Mouse (Mus musculus): ENCODE measurements at regions not wholly inside any gene's neighbourhood (a gene's known extent, or its start where the extent isn't known, plus 50 kb on each side); places are given as distances from the start of the nearest gene placed in this dataset.

DNA sequence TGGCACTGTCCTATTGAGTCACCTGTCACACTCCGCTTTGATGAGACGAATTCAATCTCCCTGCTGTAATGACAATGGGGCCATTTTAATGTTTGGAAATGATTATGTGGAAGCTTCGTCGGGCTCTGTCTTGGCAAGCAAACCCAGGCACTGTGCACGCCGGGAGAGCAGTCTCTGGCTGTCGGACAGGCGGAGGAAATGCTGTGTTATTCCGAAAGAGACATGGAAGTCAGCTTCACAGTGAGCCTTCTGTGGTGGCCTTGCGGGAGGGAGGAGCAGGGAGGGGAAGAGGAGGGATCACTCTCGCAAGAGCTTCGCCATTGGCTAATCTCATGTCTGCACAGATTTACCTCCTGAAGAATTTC is 110.0 kb upstream of the Kiz start:
- WGBS, result 50% methylated on average over 12 of the region's 12 CpGs
- 0 out of 2 replicates have a peak overlapping the region, but pooled peaks have one; percentile 8 for H3K4me2 ChIP-seq (replicated peaks; ENCODE audit: low read depth, low read length)
- H3K4me3 ChIP-seq (ENCODE audit: low read depth, low read length), result no peak overlapping the region
- H3K4me1 ChIP-seq (ENCODE audit: insufficient read depth, low read depth, low read length), result no peaks in the 10 kb centered on the region
- no peaks in the 10 kb centered on the region for H3K9me3 ChIP-seq (ENCODE audit: low read length)
- no peak overlapping the region for H3K27ac ChIP-seq (ENCODE audit: low read length)
- TF ChIP-seq EP300 (IDR thresholded peaks at IDR 0.05) (no peak), CTCF (IDR thresholded peaks at IDR 0.05) (no peak)
- DNase-seq (ENCODE audit: low spot score), result no peak
- no peak for ATAC-seq
- no peaks in the 10 kb centered on the region for H3K36me3 ChIP-seq (ENCODE audit: insufficient read depth, low read length)
- H3K27me3 ChIP-seq (replicated peaks; ENCODE audit: insufficient read depth, low read length), result no peaks in the 10 kb centered on the region
- no peak overlapping the region for H3K9ac ChIP-seq (replicated peaks; ENCODE audit: low read depth)

DNA sequence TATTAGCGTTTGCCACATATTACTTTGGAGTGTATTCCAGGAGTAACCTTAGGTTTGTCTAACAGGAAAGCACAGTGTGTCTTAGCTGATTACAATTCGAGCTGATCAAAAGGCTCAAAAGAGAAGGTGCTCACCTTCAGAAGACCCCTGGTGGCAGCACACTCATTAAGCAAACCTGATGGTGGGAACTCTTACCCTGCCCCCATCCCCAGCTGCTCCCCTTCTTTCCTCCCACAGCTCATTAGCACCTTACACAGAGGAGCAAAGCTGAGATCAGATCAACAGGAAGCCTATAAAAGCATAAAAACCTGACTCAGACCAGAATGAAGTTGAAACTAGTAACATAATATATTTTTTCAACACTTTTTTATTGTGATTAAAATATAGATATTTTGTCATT is 101.7 kb upstream of the Kiz start:
- TF ChIP-seq CTCF (IDR thresholded peaks at IDR 0.05), result no peak
- 33% methylated on average over 2 of the region's 2 CpGs for WGBS
- Histone ChIP-seq H3K36me3 (ENCODE audit: insufficient read depth, low read length) (no peaks in the 10 kb centered on the region), H3K4me1 (ENCODE audit: insufficient read depth, low read depth, low read length) (no peaks in the 10 kb centered on the region), H3K27me3 (replicated peaks; ENCODE audit: insufficient read depth, low read length) (no peaks in the 10 kb centered on the region), H3K9ac (replicated peaks; ENCODE audit: low read depth) (no peak overlapping the region), H3K4me2 (replicated peaks; ENCODE audit: low read depth, low read length) (no peak overlapping the region), H3K4me3 (ENCODE audit: low read depth, low read length) (no peak overlapping the region), H3K9me3 (ENCODE audit: low read length) (no peaks in the 10 kb centered on the region), H3K27ac (ENCODE audit: low read length) (no peak overlapping the region)
- no peak for ATAC-seq
- DNase-seq (ENCODE audit: low spot score), result no peak

DNA sequence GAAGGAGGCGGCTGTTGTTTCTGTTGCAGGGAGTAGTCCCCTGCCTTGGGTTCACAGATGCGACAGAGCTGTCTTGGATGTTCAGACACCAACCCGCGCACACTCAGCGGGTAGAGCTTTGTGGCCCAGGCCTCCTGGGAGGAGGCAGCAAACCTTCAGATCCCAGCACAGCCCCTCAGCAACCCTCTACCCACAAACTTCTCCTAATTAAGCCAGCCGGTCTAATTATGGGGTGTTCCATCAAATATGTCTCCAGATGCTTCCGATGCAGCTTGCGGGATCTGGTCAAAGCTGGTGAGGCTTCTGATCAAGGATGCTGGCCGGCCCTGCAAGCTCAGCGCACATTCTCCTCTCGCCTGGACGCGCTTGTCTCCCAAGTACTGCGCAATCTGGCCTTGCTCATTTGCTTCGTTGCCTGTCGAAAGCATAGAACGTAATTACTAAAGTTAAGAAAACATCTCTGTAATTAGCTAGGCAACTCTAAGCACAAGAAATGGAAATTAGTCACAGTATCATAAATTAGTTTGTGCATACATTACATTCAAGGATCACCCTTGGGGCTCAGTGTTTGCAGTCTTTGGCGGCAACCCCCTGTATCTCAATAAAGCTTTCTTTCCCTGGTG is 92.0 kb upstream of the Kiz start:
- DNase-seq (ENCODE audit: low spot score) (no peak), ATAC-seq (no peak)
- Histone ChIP-seq H3K9me3 (ENCODE audit: low read length) (no peaks in the 10 kb centered on the region), H3K4me1 (ENCODE audit: insufficient read depth, low read depth, low read length) (no peaks in the 10 kb centered on the region), H3K27me3 (replicated peaks; ENCODE audit: insufficient read depth, low read length) (no peaks in the 10 kb centered on the region), H3K9ac (replicated peaks; ENCODE audit: low read depth) (no peak overlapping the region), H3K4me3 (ENCODE audit: low read depth, low read length) (no peak overlapping the region), H3K27ac (ENCODE audit: low read length) (no peak overlapping the region), H3K4me2 (replicated peaks; ENCODE audit: low read depth, low read length) (no peak overlapping the region), H3K36me3 (ENCODE audit: insufficient read depth, low read length) (no peaks in the 10 kb centered on the region)
- TF ChIP-seq CTCF (IDR thresholded peaks at IDR 0.05), result no peak
- no peak for TF ChIP-seq EP300 (IDR thresholded peaks at IDR 0.05)
- 72% methylated on average over 18 of the region's 18 CpGs for WGBS

DNA sequence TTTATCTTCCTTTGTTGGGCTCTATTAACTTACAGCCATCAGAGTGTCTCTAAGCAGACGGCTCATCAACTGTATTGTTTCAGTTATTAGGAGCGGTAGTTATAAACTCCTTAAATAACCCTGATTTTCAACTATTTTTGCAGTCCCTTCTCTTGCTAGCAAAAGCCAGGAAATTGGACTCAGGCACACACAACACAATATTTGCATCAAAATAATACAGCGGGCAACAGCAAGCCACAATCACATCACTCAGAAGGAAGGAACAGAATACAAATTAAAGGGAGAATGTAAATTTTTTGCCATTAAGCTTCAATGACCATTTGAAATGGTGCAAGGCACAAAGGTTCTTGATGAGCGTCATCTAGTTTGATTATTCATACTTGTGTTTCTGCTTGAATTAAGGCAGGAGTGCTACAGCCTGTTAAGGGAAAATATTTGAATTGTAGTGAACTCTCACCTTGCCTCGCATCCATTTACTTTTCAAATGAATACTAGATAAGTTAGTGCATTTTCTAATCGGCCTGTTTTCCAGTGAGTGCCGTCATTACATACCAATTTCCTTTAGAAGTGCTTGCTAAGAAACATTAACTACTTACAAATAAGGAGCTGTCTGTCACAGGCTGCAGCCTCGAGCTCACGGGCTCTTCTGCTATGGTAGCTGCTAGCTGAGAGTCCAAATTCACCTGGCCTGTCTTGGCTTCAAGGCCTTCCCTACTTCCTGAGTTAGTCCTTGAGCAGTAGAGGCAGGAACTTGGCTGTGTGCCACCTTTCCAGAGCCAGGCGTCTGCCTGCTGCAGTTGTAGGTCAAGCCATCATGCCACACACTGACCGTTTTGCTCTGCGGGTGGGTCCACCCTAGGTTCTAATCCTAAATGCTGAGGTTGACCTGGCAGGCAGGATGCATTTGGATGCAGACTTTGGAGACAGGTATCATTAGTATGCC is 91.1 kb upstream of the Kiz start:
- TF ChIP-seq CTCF (IDR thresholded peaks at IDR 0.05) (no peak), EP300 (IDR thresholded peaks at IDR 0.05) (no peak)
- Histone ChIP-seq H3K4me2 (replicated peaks; ENCODE audit: low read depth, low read length) (no peak overlapping the region), H3K9me3 (ENCODE audit: low read length) (no peaks in the 10 kb centered on the region), H3K4me1 (ENCODE audit: insufficient read depth, low read depth, low read length) (no peaks in the 10 kb centered on the region), H3K27me3 (replicated peaks; ENCODE audit: insufficient read depth, low read length) (no peaks in the 10 kb centered on the region), H3K9ac (replicated peaks; ENCODE audit: low read depth) (no peak overlapping the region), H3K36me3 (ENCODE audit: insufficient read depth, low read length) (no peaks in the 10 kb centered on the region), H3K27ac (ENCODE audit: low read length) (no peak overlapping the region), H3K4me3 (ENCODE audit: low read depth, low read length) (no peak overlapping the region)
- 54% methylated on average over 12 of the region's 12 CpGs for WGBS
- no peak for ATAC-seq
- DNase-seq (ENCODE audit: low spot score), result peak; percentile 12

DNA sequence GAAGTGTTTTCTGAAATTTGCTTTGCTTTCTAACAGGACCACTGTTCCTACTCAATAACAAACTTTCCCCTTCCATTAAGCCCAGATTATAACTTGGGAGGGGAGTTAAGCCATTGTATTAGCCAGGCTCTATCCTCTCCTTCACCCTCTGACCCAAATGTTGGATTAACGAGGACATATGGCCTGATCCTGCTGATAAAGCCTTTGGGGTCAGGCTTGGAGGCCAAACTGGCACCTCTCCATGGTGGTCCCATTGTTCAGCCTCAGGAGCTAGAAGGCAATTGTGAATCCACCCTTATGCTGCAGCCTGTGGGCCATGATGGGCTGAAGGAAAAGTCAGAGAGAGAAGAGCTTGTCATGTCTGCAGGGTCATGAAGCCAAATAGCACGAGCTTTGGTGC is 80.8 kb upstream of the Kiz start:
- Histone ChIP-seq H3K4me3 (ENCODE audit: low read depth, low read length) (no peak overlapping the region), H3K4me2 (replicated peaks; ENCODE audit: low read depth, low read length) (no peak overlapping the region), H3K9ac (replicated peaks; ENCODE audit: low read depth) (no peak overlapping the region), H3K27ac (ENCODE audit: low read length) (no peak overlapping the region), H3K4me1 (ENCODE audit: insufficient read depth, low read depth, low read length) (no peaks in the 10 kb centered on the region), H3K27me3 (replicated peaks; ENCODE audit: insufficient read depth, low read length) (no peaks in the 10 kb centered on the region), H3K9me3 (ENCODE audit: low read length) (no peaks in the 10 kb centered on the region), H3K36me3 (ENCODE audit: insufficient read depth, low read length) (no peaks in the 10 kb centered on the region)
- no peak for ATAC-seq
- DNase-seq (ENCODE audit: low spot score), result no peak
- TF ChIP-seq CTCF (IDR thresholded peaks at IDR 0.05) (no peak), EP300 (IDR thresholded peaks at IDR 0.05) (no peak)
- 25% methylated on average over 2 of the region's 2 CpGs for WGBS

DNA sequence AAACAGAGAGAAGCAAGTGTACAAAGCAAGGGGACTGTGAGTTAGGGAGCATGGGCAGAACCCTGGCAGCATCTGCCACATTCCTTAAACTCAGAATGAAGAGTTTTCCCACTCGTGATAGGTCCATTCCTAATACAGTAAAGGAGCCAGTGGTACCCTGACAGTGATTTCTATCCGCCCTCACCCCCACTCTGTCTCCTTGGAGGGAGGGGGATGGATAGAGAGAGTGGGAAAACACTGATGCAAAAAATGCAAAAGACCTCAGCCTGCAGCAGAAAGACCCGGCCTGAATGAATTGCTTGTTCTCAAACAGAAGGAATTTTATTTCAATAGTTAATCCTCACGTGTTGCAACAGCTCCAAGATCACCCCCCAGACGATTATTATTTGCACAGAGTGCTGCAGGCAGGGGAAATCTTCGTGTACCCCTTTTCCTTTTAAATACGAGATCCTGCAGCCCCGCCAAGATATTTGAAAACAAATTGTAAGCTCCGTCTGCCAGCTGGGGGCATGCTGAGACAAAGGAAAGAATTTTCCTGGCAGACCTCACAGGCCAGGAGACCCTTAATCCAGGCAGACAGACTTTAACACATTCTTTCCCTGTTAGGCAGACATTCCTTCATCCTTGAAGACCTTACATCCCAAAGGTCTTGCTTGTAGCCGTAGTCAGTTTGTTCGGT is 68.4 kb upstream of the Kiz start:
- Histone ChIP-seq H3K27me3 (replicated peaks; ENCODE audit: insufficient read depth, low read length) (no peaks in the 10 kb centered on the region), H3K4me2 (replicated peaks; ENCODE audit: low read depth, low read length) (no peak overlapping the region), H3K9me3 (ENCODE audit: low read length) (no peaks in the 10 kb centered on the region), H3K4me1 (ENCODE audit: insufficient read depth, low read depth, low read length) (no peaks in the 10 kb centered on the region), H3K4me3 (ENCODE audit: low read depth, low read length) (no peak overlapping the region), H3K36me3 (ENCODE audit: insufficient read depth, low read length) (no peaks in the 10 kb centered on the region), H3K27ac (ENCODE audit: low read length) (no peak overlapping the region), H3K9ac (replicated peaks; ENCODE audit: low read depth) (no peak overlapping the region)
- TF ChIP-seq CTCF (IDR thresholded peaks at IDR 0.05) (no peak), EP300 (IDR thresholded peaks at IDR 0.05) (no peak)
- ATAC-seq, result no peak
- DNase-seq (ENCODE audit: low spot score), result no peak
- 16% methylated on average over 11 of the region's 11 CpGs for WGBS

Measured in lung, postnatal 0 days (tissue).